Mouse (Mus musculus): ENCODE measurements around the gene Gm49333. TPM values are rescaled to one million over a fixed set of nuclear protein-coding genes. Genes with fewer than 3 reads are reported as not detected.
A peak's percentile ranks its signal among the peaks of the same experiment; 100 is the strongest.

Gene Gm49333
- total and polyA plus RNA-seq, 3 experiments, result not detected

GRCm38 (mm10) chr16:20565075-20565474, 46.3 kb upstream of the Gm49333 start:
- Histone ChIP-seq H3K27me3 (ENCODE audit: control insufficient read depth in 1 of 2, insufficient read depth in 2 of 2, low read length in 2 of 2) (no peaks in the 10 kb centered on the region), H3K79me2 (ENCODE audit: control insufficient read depth, insufficient read depth, low read length, poor library complexity) (no peaks in the 10 kb centered on the region), H3K27ac (ENCODE audit: control insufficient read depth, low read depth, low read length) (no peak overlapping the region), H3K4me3 (ENCODE audit: control insufficient read depth in 1 of 2, insufficient read depth in 1 of 2, low read depth in 2 of 2, low read length in 2 of 2) (no peak overlapping the region), H3K4me1 (ENCODE audit: control insufficient read depth in 1 of 2, insufficient read depth in 2 of 2, low read length in 2 of 2) (peaks cover 0 to 8% of the 10 kb centered on the region in 2 experiments; a peak in 2 of 4 replicates), H3K9ac (ENCODE audit: control insufficient read depth, low read depth, low read length, poor library complexity, severe bottlenecking) (no peak overlapping the region), H3K9me3 (replicated peaks; ENCODE audit: insufficient read depth, low read length) (no peaks in the 10 kb centered on the region), H3K36me3 (ENCODE audit: control insufficient read depth in 1 of 2, insufficient read depth in 2 of 2, low read length in 2 of 2) (peaks cover 2 to 4% of the 10 kb centered on the region in 2 experiments; a peak in 3 of 4 replicates)
- TF ChIP-seq ZNF384 (IDR thresholded peaks at IDR 0.05; ENCODE audit: low read depth, low read length), result no peak
- TF ChIP-seq MXI1 (IDR thresholded peaks at IDR 0.05; ENCODE audit: low read depth, low read length), result no peak
- TF ChIP-seq CHD1 (IDR thresholded peaks at IDR 0.05; ENCODE audit: low read depth, low read length), result no peak
- no peak for TF ChIP-seq GATA1 (IDR thresholded peaks at IDR 0.05; ENCODE audit: low read depth, low read length)
- TF ChIP-seq BHLHE40 (IDR thresholded peaks at IDR 0.05; ENCODE audit: borderline replicate concordance, low read depth, low read length), result no peak
- no peak for TF ChIP-seq E2F4 (IDR thresholded peaks at IDR 0.05; ENCODE audit: borderline replicate concordance, low read depth, low read length)
- TF ChIP-seq POLR2AphosphoS5 (IDR thresholded peaks at IDR 0.05; ENCODE audit: borderline replicate concordance, low read depth, low read length), result no peak
- TF ChIP-seq NRF1 (IDR thresholded peaks at IDR 0.05; ENCODE audit: insufficient read depth, low read depth, low read length, poor library complexity, severe bottlenecking), result no peak
- no peak for TF ChIP-seq KAT2A (conservative IDR thresholded peaks at IDR 0.05; ENCODE audit: low read depth, low read length)
- TF ChIP-seq ZC3H11A (IDR thresholded peaks at IDR 0.05; ENCODE audit: low read depth, low read length), result no peak
- no peak for TF ChIP-seq HCFC1 (IDR thresholded peaks at IDR 0.05; ENCODE audit: low read depth, low read length)
- TF ChIP-seq SMC3 (IDR thresholded peaks at IDR 0.05; ENCODE audit: low read depth, low read length), result no peak
- no peak for TF ChIP-seq JUND (IDR thresholded peaks at IDR 0.05; ENCODE audit: low read depth, low read length)
- TF ChIP-seq ZMIZ1 (IDR thresholded peaks at IDR 0.05; ENCODE audit: low read depth, low read length), result no peak
- no peak for TF ChIP-seq RAD21 (IDR thresholded peaks at IDR 0.05; ENCODE audit: low read depth, low read length)
- peak; percentile 53 for DNase-seq (ENCODE audit: low read depth, low spot score)

- H3K9ac ChIP-seq (ENCODE audit: control insufficient read depth, low read depth, low read length, poor library complexity, severe bottlenecking), result no peak within 1 kb of the TSS
Measured at GRCm38 (mm10) chr16:20589366-20589938, 22.0 kb upstream of the Gm49333 start, which contains the start of gene Vwa5b2. TSS of gene Vwa5b2 (plus strand) at chr16:20589471.

More at GRCm38 (mm10) chr16:20589366-20589938, 22.0 kb upstream of the Gm49333 start, which contains the start of gene Vwa5b2:
- Histone ChIP-seq H3K4me3 (ENCODE audit: control insufficient read depth in 1 of 2, insufficient read depth in 1 of 2, low read depth in 2 of 2, low read length in 2 of 2) (no peak within 1 kb of the TSS), H3K27ac (ENCODE audit: control insufficient read depth, low read depth, low read length) (no peak within 1 kb of the TSS), H3K9me3 (replicated peaks; ENCODE audit: insufficient read depth, low read length) (no peaks in the 10 kb centered on the region), H3K4me1 (ENCODE audit: control insufficient read depth in 1 of 2, insufficient read depth in 2 of 2, low read length in 2 of 2) (peaks cover 0 to 6% of the 10 kb centered on the region in 2 experiments; a peak in 2 of 4 replicates), H3K79me2 (ENCODE audit: control insufficient read depth, insufficient read depth, low read length, poor library complexity) (no peaks in the 10 kb centered on the region), H3K27me3 (ENCODE audit: control insufficient read depth in 1 of 2, insufficient read depth in 2 of 2, low read length in 2 of 2) (peaks cover 0 to 4% of the 10 kb centered on the region in 2 experiments; a peak in 2 of 4 replicates), H3K36me3 (ENCODE audit: control insufficient read depth in 1 of 2, insufficient read depth in 2 of 2, low read length in 2 of 2) (peaks cover 0 to under 1% of the 10 kb centered on the region in 2 experiments; a peak in 2 of 4 replicates)
- no peak for DNase-seq (ENCODE audit: low read depth, low spot score)
- TF ChIP-seq E2F4 (IDR thresholded peaks at IDR 0.05; ENCODE audit: borderline replicate concordance, low read depth, low read length) (no peak), TCF12 (IDR thresholded peaks at IDR 0.05; ENCODE audit: low read depth, low read length) (no peak), MYC (IDR thresholded peaks at IDR 0.05; ENCODE audit: low read depth, low read length) (no peak), MAZ (IDR thresholded peaks at IDR 0.05; ENCODE audit: low read depth, low read length) (no peak)

Data from MEL (cell line).